Mouse (Mus musculus) cerebellum, adult (tissue): ENCODE data around the gene Evpl.
"Not testable (repeated sequence)": the region's sequence is repeated elsewhere in the genome, so short reads cannot be mapped to it uniquely, and the experiment has no call there.

Source experiments
- ATAC-seq: cut with Nextera tagmentation; 2 replicates; pipeline ENCODE4 v1.9.2; 2017; ENCODE audit warnings: mild to moderate bottlenecking, moderate library complexity, mixed read lengths; ENCODE audit not compliant: insufficient number of reproducible peaks, low FRiP score, low TSS enrichment

Gene Evpl

DNA sequence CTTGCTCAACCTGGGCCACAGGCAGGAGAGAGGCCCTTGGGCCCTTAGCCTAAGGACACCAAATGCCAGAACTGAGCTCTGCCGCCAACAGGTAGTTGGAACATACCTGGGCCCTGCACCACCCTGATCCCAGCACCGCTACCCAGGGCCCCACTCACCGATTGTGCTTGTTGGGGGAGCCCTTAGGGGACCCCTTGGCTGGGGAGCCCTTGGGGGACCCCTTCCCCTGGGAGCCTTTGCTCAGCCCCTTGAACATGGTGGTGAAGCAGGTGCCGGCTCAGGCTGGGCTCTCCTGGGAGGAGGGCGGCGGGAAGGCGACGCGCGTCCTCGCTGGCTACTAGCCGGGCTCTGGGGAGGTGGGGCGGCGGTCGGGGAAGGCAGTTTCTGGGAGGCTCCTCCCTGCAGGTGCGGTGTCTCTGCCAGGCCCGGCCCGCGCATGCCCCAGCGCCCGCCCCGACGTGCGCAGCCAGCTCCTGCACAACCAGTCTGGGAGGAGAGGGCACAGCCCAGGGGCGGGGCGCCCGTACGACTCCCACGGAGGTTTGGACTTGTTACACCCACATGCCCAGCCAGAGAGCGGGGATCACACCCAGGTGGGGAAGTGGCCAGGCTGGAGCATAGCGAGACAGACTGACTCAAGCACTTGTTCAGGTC lies at the start of gene Evpl:
Evpl (minus strand) TSS at position 336 of the 654 bp plus-strand sequence.
- ATAC-seq, result no peak

GRCm38 (mm10) chr11:116287351-116287750 lies 49.5 kb upstream of the Evpl start:
- no peak for ATAC-seq

DNA sequence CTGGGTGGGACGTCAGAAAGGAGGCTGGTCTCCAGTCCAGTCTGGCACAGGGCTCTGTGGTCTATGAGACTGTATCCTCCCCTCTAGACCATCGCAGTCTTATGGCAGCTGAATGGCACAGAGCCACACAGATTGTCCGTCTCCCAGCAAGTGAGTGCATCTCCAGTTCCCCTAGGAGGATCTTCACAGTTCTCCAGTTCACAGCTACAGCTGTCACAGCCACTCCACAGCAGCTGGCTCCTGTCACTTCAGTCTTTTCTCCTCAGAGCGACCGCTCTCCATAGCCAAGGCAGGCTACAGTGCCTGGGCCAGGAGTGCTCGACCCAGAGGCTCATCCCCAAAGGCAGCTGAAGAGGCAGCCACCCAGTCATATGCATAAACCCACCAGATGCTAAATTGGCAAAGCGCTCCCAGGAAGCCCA lies 47.9 kb upstream of the Evpl start:
- ATAC-seq, result no peak

DNA sequence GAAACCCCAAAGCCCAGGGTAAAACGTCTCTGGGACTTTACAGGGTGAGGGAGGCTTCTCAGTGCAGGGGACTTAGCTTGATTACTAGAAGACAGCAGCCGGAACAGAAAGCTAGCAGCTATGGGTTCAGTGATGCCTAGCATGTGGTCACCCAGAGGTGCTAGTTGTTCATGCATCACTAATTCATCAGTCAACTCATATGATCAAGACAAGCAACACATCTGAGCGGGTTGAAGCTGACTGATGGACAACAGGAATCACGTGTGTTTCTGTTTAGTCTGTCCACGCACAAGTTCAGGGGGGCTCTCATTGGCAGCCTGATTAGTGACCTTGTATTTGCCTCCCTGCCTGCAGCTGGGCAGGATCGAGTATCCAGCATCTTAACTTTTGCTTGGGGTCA lies 46.1 kb upstream of the Evpl start:
- ATAC-seq, result no peak

- no peak for ATAC-seq
These were observed 45.1 kb upstream of the Evpl start for GRCm38 (mm10) chr11:116282912-116283521.

DNA sequence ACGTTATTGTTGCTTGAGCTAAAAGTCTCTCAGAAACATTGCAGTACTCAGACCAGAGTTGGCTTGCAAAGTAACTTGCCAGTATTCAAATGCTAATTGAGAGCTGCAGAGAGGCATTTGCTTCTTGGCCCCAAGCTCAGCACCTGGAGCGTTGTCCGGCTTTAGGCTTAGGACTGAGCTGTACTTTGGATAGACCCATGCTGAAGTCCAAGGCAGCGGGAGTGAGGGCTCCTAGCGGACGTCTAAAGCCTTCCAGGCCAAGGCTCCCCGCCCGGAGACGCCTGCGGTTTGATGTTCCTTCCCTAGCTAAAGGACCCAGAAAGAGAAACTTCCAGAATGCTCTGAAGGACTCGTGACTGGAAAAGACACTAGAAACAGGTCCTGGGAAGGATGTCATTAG lies 44.2 kb upstream of the Evpl start:
- ATAC-seq, result no peak

DNA sequence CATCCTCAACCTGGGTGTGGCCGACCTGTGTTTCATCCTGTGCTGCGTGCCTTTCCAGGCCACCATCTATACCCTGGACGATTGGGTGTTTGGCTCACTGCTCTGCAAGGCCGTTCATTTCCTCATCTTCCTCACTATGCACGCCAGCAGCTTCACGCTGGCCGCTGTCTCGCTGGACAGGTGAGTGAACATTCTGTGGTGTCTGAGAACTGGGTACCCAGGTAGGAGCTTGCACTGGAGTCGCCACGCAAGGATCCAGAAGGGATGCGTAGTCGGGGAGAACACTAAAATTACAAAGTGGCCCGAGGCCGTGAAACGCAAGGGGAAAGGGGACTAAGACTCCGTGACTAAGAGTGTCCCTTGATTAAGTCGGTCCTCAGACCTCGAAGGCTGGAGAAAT lies 43.8 kb upstream of the Evpl start:
- no peak for ATAC-seq

DNA sequence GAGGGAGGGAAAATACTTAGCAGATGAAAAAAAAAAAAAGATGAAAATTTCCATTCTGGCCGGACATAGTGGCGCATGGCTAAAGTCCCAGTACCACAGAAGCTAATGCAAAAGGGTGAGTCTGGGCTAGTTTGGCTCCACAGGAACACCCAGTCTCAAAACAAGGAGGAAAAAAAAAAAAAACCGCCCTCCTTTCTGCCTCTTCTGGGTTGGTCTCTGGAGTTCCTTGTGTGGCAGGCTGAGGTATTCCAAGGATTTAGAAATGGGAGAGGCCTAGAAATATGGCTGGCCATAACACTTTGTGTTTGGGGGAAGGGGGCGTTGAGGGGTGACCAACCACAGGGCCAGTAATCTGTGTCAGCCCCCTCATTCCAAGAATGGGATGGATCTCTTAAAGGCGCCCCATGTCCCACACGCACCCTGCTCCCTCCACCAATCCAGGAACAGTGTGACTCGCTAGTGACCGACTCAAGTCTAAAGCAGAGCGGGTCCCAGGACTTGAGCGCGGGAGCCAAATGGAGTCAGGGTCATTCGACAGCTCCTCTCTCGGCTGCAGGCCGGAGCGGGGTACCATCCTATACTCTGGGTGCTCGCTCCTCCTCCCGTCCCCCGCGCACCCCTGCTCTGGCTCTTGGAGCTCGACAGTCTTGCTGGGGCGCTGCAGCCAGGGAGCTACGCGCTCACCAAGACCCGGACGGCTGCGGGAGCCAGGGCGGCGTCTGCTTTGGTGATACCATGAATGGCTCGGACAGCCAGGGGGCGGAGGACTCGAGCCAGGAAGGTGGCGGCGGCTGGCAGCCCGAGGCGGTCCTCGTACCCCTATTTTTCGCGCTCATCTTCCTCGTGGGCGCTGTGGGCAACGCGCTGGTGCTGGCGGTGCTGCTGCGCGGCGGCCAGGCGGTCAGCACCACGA lies 43.1 kb upstream of the Evpl start, which contains the start of gene Galr2:
Galr2 (plus strand) TSS at position 189 of the 913 bp plus-strand sequence.
- ATAC-seq, result no peak

- not testable (repeated sequence) for ATAC-seq
These were observed 39.3 kb upstream of the Evpl start for GRCm38 (mm10) chr11:116277184-116277583.

- ATAC-seq, result peak; percentile 99
These were observed 36.3 kb upstream of the Evpl start, which contains the start of gene Srp68 for GRCm38 (mm10) chr11:116274045-116274666. TSS of gene Srp68 (minus strand) at chr11:116274217.

DNA sequence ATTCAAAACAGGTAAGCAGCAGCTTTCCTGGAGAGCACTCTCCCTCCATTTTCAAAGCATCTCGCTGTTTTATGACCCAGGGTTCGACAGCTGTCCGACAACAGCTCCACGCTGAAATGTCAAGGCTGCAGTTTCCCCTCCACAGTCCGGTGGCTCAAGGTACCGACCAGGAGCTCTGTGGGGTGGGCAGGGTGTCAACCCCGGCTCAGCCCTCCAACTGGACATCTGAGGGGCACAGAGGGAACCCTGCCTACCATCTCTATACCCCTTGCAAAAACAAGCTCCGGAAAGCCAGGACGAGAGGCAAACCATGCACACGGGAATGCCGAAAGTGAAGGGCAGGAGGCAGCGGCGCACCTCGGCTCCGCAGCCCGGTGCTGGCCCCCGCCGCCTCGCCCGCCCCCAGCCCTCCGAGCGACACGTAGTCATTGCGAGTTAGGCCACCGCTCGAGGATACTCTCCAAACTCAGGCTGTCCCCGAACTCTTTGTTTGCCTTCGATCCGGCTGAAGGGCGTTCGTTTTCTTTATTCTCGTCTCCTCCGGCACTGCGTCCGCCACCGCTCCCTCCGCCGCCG lies 35.7 kb upstream of the Evpl start:
- no peak for ATAC-seq

DNA sequence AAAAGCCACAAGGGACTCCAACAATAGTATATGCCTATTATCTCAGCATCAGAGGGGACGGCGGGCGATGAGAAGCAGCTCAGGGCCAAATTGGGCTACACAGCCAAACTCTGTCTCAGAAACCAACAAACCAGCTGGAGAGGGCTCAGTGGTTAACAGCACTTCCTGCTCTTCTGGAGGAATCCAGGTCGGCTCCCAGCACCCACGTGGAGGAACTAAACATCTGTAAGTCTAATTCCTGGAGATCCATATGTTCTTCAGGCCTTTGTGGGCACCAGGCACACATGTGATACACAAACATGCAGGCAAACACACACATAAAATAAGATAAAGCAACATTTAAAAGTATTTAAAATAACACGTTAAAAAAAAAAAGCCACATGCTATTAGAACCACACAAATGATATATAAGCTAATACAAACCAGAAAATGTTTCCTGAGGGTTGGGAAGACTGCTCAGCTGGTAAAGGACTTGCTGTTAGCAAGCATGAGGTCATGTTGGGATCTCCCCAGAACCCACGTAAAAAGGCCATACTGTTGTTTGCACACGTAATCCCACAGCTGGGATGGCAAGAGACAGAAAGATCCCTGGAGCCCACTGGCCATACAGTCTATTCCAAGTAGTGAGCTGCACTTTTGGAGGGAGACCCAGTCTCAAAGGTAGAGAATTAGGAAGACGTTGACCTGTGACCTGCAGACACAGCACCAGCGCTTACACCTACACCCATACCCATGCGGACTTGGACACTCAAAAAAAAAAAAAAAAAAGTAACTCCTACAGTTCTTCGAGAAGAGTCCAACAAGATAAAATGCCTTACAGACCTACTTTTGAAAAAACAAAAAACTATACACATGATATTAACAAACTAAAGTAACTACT lies 35.0 kb upstream of the Evpl start:
- no peak for ATAC-seq

DNA sequence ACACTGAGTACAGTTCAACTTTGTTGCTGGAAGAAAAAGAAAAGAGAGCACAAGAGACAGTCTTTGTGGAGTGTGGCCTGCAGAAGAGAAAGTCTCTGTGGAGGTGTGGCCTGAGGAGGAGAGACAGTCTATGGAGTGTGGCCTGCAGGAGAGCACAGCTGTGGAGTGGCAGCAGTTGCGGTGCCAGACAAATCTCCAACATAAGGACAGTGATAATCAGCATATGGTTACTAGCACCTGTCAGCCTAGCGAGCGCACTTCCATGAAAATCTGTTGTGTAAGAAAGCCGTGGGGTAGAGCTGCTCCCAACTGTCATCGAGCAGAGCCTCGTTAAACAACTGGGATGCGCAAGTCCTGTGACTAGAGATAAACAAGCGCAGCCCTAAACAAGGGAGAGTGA lies 31.7 kb upstream of the Evpl start:
- no peak for ATAC-seq

- ATAC-seq, result no peak
These were observed 30.4 kb upstream of the Evpl start for GRCm38 (mm10) chr11:116268313-116268712.

DNA sequence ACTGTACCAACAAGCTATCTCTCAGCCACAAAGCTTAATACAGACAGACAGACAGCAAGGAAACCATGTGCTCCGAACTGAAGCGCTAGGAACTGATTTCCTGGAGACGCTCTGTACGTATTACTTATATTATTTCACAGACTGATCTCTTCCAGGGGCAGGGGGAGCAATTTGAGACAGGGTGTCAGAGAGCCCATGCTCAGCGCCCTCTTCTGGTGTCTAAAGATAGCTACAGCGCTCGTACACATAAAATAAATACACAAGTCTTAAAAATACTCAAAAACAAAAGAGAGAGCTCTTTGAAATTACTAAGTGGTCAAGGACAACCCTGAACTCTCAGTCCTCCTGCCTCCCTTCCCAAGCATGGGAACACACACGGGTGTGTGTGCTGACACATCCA lies 29.8 kb upstream of the Evpl start:
- no peak for ATAC-seq

DNA sequence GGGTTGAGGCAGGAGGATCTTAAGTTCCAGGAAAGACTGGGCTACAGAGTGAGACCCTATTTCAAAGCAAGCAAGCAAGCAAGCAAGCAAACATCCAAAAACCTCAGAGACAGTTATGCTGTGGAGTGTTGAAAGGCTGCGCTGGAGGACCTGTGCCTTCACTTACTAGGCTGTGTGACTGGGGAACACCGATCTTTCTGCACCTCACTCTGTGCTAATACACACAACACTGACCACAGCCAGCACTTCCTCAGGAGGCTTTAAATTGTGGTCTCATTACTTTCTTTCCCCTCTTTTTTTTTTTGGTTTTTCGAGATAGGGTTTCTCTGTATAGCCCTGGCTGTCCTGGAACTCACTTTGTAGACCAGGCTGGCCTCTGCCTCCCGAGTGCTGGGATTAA lies 28.0 kb upstream of the Evpl start:
- no peak for ATAC-seq

DNA sequence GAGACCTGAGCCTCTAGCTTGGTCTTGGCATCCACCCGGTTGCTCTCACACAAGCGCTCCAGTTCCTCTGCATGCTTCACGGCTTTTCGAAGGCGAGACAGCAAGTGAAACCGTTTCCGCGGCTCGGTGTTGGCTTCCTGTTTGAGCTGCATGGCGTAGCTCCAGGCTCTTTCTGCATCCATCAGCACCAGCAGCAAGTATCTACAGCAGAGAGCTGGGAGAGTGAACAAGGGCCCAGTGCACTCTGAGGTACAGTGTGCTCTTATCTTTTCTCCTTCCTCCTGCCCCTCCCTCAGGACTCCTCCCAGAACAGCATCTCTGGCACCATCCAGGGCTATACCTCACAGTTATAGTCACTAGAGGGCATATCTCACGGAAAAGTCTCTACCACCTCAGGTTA lies 27.5 kb upstream of the Evpl start:
- no peak for ATAC-seq

DNA sequence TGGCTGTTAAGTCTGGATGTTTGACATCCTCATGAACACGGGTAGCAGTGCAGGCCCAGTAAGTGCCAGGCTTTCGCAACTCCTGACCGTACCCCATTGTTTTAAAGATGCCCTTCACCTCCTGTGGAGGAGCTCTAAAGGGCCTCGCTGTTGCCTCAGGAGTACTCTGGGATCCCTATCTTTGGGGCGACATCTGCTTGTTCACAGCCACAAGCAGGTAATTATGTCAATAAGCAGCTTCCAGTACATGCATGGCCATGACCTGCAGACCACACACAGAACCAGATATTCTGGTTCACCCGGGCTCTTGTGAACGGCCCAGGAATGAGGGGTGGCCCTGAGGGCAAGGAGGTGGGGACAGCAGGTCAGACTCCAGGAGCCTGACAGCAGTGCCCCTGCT lies 22.4 kb upstream of the Evpl start:
- ATAC-seq, result no peak

DNA sequence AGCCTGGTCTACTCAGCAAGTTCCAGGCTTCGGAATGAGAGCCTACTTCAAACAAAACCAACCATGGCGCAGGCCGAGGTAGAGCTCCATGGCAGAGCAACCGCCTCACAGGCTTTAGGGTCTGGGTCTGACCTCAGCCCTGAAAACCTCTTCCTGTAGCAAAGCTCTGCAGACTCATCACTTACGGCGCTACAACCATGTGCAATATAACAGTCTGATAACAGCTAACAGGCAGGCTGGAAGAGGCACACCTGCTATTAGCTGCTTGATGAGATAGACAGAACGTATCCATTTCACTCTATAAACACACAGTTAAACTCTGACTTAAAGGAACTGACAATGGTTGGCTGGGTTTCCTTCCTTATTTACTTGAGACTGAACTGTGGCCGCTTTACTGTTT lies 21.6 kb upstream of the Evpl start:
- no peak for ATAC-seq
